Mouse (Mus musculus) G1E-ER4 (cell line): ENCODE results near the gene Gm26992. TPM values are rescaled to one million over a fixed set of nuclear protein-coding genes. Genes with fewer than 3 reads are reported as not detected.

ENCODE experiments used
- GATA1 ChIP-seq: IDR thresholded peaks from one replicate; pipeline ENCODE4 v1.8.0; 2012; ENCODE audit warnings: low read length, inconsistent platforms
- polyA plus RNA-seq: library from polyadenylated mRNA; stranded (reverse); fragments of >175 nt; gene quantifications from 2 replicates; pipeline ENCODE4 v1.2.3, GENCODE M21; 2012

Gm26992 gene
- polyA plus RNA-seq, 1 experiment = not detected

- TF ChIP-seq GATA1 = no peak
Observed at GRCm38 (mm10) chrX:103481243-103482096, 59.7 kb downstream of the Gm26992 start.

GRCm38 (mm10) chrX:103482097-103482451 is 60.3 kb downstream of the Gm26992 start:
- TF ChIP-seq GATA1 = no peak

GRCm38 (mm10) chrX:103483047-103483446 is 61.2 kb downstream of the Gm26992 start:
- TF ChIP-seq GATA1 = no peak

- TF ChIP-seq GATA1 = no peak
Observed at GRCm38 (mm10) chrX:103484050-103484449, 62.2 kb downstream of the Gm26992 start.

GRCm38 (mm10) chrX:103490853-103491252 is 69.0 kb downstream of the Gm26992 start:
- TF ChIP-seq GATA1 = no peak

GRCm38 (mm10) chrX:103492398-103493256 is 70.8 kb downstream of the Gm26992 start:
- TF ChIP-seq GATA1 = no peak

GRCm38 (mm10) chrX:103493351-103494173 is 71.8 kb downstream of the Gm26992 start:
- no peak for TF ChIP-seq GATA1

- no peak for TF ChIP-seq GATA1
Observed at GRCm38 (mm10) chrX:103499374-103499773, 77.6 kb downstream of the Gm26992 start.

GRCm38 (mm10) chrX:103500137-103500536 is 78.3 kb downstream of the Gm26992 start:
- no peak for TF ChIP-seq GATA1

- no peak for TF ChIP-seq GATA1
Observed at GRCm38 (mm10) chrX:103508218-103508617, 86.4 kb downstream of the Gm26992 start.

GRCm38 (mm10) chrX:103509168-103510019 is 87.6 kb downstream of the Gm26992 start:
- TF ChIP-seq GATA1 = no peak

- TF ChIP-seq GATA1 = no peak
Observed at GRCm38 (mm10) chrX:103514782-103515181, 93.0 kb downstream of the Gm26992 start.

GRCm38 (mm10) chrX:103515346-103515745 is 93.5 kb downstream of the Gm26992 start:
- no peak for TF ChIP-seq GATA1

GRCm38 (mm10) chrX:103518798-103519197 is 97.0 kb downstream of the Gm26992 start:
- TF ChIP-seq GATA1 = no peak

- no peak for TF ChIP-seq GATA1
Observed at GRCm38 (mm10) chrX:103519547-103519946, 97.7 kb downstream of the Gm26992 start.
